Mouse (Mus musculus) intestine, postnatal 0 days (tissue): ENCODE results near the gene Zswim5. TPM values are rescaled to one million over a fixed set of nuclear protein-coding genes. Genes with fewer than 3 reads are reported as not detected.
A peak's percentile ranks its signal among the peaks of the same experiment; 100 is the strongest.

Experiments used
- ATAC-seq: fragments of 200-750 bp; cut with Nextera tagmentation; 2 replicates; pipeline ENCODE4 v1.8.0; 2017; ENCODE audit warnings: mild to moderate bottlenecking, moderate TSS enrichment, moderate library complexity
- H3K27ac ChIP-seq: fragments of 300-500 bp; sonication (generic); 2 replicates; pipeline ENCODE4 v1.5.1; 2014; ENCODE audit warnings: mild to moderate bottlenecking, low read depth, low read length, moderate library complexity
- H3K27me3 ChIP-seq: fragments of 300-500 bp; sonication (generic); replicated peaks from 2 replicates; pipeline ENCODE4 v1.6.1; 2014; ENCODE audit warnings: low read length, mixed read lengths; ENCODE audit not compliant: control insufficient read depth, insufficient read depth
- H3K36me3 ChIP-seq: fragments of 300-500 bp; sonication (generic); 2 replicates; pipeline ENCODE4 v1.6.1; 2014; ENCODE audit warnings: mild to moderate bottlenecking, moderate library complexity; ENCODE audit not compliant: control insufficient read depth, insufficient read depth
- H3K4me1 ChIP-seq: fragments of 300-500 bp; sonication (generic); replicated peaks from 2 replicates; pipeline ENCODE4 v1.6.1; 2014; ENCODE audit warnings: antibody characterized with exemption, low read length, mixed read lengths; ENCODE audit not compliant: control insufficient read depth, insufficient read depth
- H3K4me2 ChIP-seq: fragments of 300-500 bp; sonication (generic); replicated peaks from 2 replicates; pipeline ENCODE4 v1.6.1; 2014; ENCODE audit warnings: low read depth, mild to moderate bottlenecking, moderate library complexity
- H3K4me3 ChIP-seq: fragments of 300-500 bp; sonication (generic); 2 replicates; pipeline ENCODE4 v1.5.1; 2014; ENCODE audit warnings: low read depth, low read length
- H3K9ac ChIP-seq: fragments of 300-500 bp; sonication (generic); 2 replicates; pipeline ENCODE4 v1.6.1; 2014; ENCODE audit warnings: mild to moderate bottlenecking, low read depth, low read length
- H3K9me3 ChIP-seq: fragments of 300-500 bp; sonication (generic); 2 replicates; pipeline ENCODE4 v1.6.1; 2016; ENCODE audit warnings: mixed run types; ENCODE audit not compliant: control insufficient read depth
- CTCF ChIP-seq: sonication (generic); IDR thresholded peaks from 2 replicates; pipeline ENCODE4 v1.5.1; 2016; ENCODE audit warnings: low read depth, mild to moderate bottlenecking, control low read depth, antibody characterized with exemption, moderate library complexity
- WGBS: fragments of 180-500 bp; shearing (Covaris S2); extraction: QIAGEN DNeasy Blood & Tissue Kit; methylation state at CpG from one replicate; pipeline ENCODE4 v1.1.7; 2014; 5-methylcytosine and 5-hydroxymethylcytosine counted together
- polyA plus RNA-seq: library from polyadenylated mRNA; unstranded; fragments of >200 nt; fragmentation: Nextera tagmentation; extraction: Ambion mirVana; gene quantifications from 2 replicates; pipeline ENCODE4 v1.2.1, GENCODE M21; 2015

The Zswim5 gene
- polyA plus RNA-seq, 1 experiment from 2014 or later: 1.9 TPM

DNA sequence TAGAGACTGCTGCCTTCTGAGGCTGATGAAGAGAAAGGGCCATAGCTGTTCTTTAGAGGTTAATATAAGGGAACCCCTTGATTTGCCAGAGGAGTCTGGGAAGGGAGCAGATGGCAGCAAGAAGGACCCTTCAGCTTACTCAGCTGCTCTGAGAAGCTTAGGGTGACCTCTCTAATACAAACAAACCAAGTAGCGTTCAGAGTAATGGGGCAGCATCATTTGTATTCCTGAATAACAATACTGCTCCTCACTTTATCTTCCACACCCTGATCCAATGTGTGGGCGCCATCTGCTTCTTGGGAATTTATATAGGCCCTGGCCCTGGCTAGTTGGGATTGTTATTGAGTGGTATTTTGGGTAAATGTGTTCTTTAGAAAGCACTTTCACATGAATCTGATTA is 65.5 kb downstream of the Zswim5 start:
- ATAC-seq: no peak

GRCm38 (mm10) chr4:116944055-116944454 is 66.9 kb downstream of the Zswim5 start:
- Histone ChIP-seq H3K9me3 (no peaks in the 10 kb centered on the region), H3K36me3 (no peaks in the 10 kb centered on the region), H3K4me2 (no peak overlapping the region), H3K9ac (no peak overlapping the region), H3K4me1 (no peaks in the 10 kb centered on the region), H3K27ac (no peak overlapping the region), H3K4me3 (no peak overlapping the region), H3K27me3 (no peaks in the 10 kb centered on the region)
- WGBS: 68% methylated on average over 5 of the region's 5 CpGs
- ATAC-seq: no peak
- TF ChIP-seq CTCF: no peak

More for the DNA sequence above, 65.5 kb downstream of the Zswim5 start:
- no peaks in the 10 kb centered on the region for H3K27me3 ChIP-seq
- no peaks in the 10 kb centered on the region for H3K9me3 ChIP-seq
- no peaks in the 10 kb centered on the region for H3K4me1 ChIP-seq
- H3K36me3 ChIP-seq: no peaks in the 10 kb centered on the region
- H3K4me3 ChIP-seq: no peak overlapping the region
- 53% methylated on average over 2 of the region's 2 CpGs for WGBS
- no peak overlapping the region for H3K27ac ChIP-seq
- no peak for TF ChIP-seq CTCF
- H3K4me2 ChIP-seq: no peak overlapping the region
- no peak overlapping the region for H3K9ac ChIP-seq

GRCm38 (mm10) chr4:116951642-116952041 is 74.5 kb downstream of the Zswim5 start:
- WGBS: 45% methylated on average over 1 of the region's 1 CpGs
- Histone ChIP-seq H3K4me3 (no peak overlapping the region), H3K9ac (no peak overlapping the region), H3K27ac (no peak overlapping the region), H3K4me2 (no peak overlapping the region), H3K36me3 (no peaks in the 10 kb centered on the region), H3K4me1 (no peaks in the 10 kb centered on the region), H3K27me3 (no peaks in the 10 kb centered on the region), H3K9me3 (no peaks in the 10 kb centered on the region)
- ATAC-seq: no peak
- TF ChIP-seq CTCF: peak; percentile 52

GRCm38 (mm10) chr4:116954951-116955350 is 77.8 kb downstream of the Zswim5 start:
- H3K9me3 ChIP-seq: no peaks in the 10 kb centered on the region
- TF ChIP-seq CTCF: no peak
- H3K27me3 ChIP-seq: no peaks in the 10 kb centered on the region
- no peak for ATAC-seq
- no peaks in the 10 kb centered on the region for H3K4me1 ChIP-seq
- H3K4me3 ChIP-seq: no peak overlapping the region
- no peaks in the 10 kb centered on the region for H3K36me3 ChIP-seq
- WGBS: 88% methylated on average over 7 of the region's 7 CpGs
- H3K4me2 ChIP-seq: no peak overlapping the region
- H3K9ac ChIP-seq: no peak overlapping the region
- H3K27ac ChIP-seq: no peak overlapping the region

DNA sequence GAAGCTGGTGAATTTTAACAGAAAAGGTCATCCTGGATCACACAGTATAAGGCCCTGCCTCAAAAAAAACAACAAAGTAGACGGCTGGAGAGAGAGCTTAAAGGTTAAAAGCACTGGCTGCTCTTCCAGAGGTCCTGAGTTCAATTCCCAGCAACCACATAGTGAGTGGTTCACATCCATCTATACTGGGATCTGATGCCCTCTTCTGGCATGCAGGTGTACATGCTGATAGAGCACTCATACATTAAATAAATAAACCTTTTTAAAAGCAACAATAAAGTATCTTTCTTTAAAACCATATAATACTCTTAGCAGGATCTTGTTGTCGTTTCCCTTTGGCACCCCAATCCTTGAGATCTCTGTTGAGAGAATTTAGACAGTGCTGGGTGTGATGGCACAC is 99.3 kb downstream of the Zswim5 start:
- Histone ChIP-seq H3K36me3 (peaks cover 8% of the 10 kb centered on the region; the same call in 1 of the 2 replicates), H3K9ac (no peak overlapping the region), H3K27ac (no peak overlapping the region), H3K9me3 (no peaks in the 10 kb centered on the region), H3K4me3 (no peak overlapping the region), H3K4me1 (no peaks in the 10 kb centered on the region), H3K27me3 (no peaks in the 10 kb centered on the region), H3K4me2 (no peak overlapping the region)
- 72% methylated on average over 2 of the region's 2 CpGs for WGBS
- peak; percentile 45 for TF ChIP-seq CTCF
- ATAC-seq: no peak

DNA sequence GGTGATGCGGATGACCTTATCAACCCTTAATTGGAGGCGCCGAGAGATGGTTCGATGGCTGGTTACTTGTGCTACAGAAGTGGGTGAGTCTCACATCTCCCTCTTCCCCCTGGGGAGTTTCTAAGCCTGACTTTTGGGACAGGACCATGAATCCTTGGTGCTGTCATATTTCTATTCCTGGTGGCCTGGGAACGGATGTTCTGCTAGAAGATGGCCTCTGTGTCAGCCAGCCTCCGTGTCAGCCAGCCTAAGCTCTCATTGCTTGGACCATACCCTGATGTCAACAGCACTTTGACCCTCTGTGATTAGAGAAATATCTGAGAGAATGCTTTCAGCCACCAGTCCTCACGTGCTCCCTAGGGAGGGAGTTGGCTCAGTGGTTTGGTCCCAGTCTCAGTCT is 108.5 kb downstream of the Zswim5 start:
- Histone ChIP-seq H3K9me3 (no peaks in the 10 kb centered on the region), H3K36me3 (peaks cover 18% of the 10 kb centered on the region), H3K27ac (no peak overlapping the region), H3K4me3 (no peak overlapping the region), H3K4me2 (no peak overlapping the region), H3K4me1 (0 out of 2 replicates have a peak, but pooled peaks cover 5% of the 10 kb centered on the region), H3K9ac (no peak overlapping the region), H3K27me3 (no peaks in the 10 kb centered on the region)
- 78% methylated on average over 7 of the region's 7 CpGs for WGBS
- TF ChIP-seq CTCF: no peak
- ATAC-seq: no peak
